15 mouse cellular contexts compared by ENCODE assay signal in the genomic region with DNA sequence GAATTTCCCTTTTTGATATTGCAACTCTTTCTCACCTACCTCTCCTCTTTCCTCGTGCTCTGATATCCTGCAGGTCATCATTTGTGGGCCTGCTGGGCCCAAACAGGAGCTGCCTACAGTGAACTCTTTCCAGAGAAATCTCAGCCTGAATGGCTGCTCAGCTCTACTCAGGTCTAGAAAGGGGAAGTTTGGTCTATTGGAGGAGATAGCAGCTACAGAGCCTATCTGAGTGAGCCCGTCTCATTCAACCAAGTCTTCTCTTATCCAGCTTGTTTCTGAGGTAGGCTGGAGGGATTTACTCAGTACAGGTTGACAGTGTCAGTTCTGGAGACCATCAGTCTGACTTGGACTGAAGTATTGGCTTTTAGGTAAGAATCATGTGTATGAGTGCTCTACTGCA.
"Had no signal": no experiment of that assay in that cellular context is flagged by ENCODE, and none has a peak within 500 bp of the region (broad histone marks: within the 10 kb centered on the region; RNA-seq: fewer than 3 reads in every experiment).

No protein-coding gene starts in this region.

- H3K4me1 ChIP-seq: liver, embryonic 15.5 days; stomach, embryonic 15.5 days had no signal

- DNase-seq: lung, adult 18-20 months; lung, embryonic 14.5 days; lung, postnatal 10 days; lung, postnatal 4 days; right cerebral cortex, postnatal 14 days; thymus, adult 2 months; thymus, postnatal 25 days; thymus, postnatal 4 days had no signal

- H3K4me2 ChIP-seq: liver, embryonic 15.5 days; lung, embryonic 14.5 days; midbrain, embryonic 12.5 days; midbrain, embryonic 15.5 days; neural tube, embryonic 12.5 days; stomach, embryonic 15.5 days had no signal

- H3K27me3 ChIP-seq: liver, embryonic 15.5 days; megakaryocyte, embryonic 14.5 days; midbrain, embryonic 12.5 days; midbrain, embryonic 15.5 days; neural tube, embryonic 12.5 days; stomach, embryonic 15.5 days had no signal

- H3K9me3 ChIP-seq: liver, embryonic 15.5 days; midbrain, embryonic 15.5 days; stomach, embryonic 15.5 days had no signal

- H3K27ac ChIP-seq: liver, embryonic 15.5 days; midbrain, embryonic 12.5 days; midbrain, embryonic 15.5 days; neural tube, embryonic 12.5 days; stomach, embryonic 15.5 days; stomach, postnatal 0 days had no signal

- ATAC-seq: midbrain, embryonic 15.5 days had no signal

- H3K36me3 ChIP-seq: liver, embryonic 15.5 days; midbrain, embryonic 12.5 days; midbrain, embryonic 15.5 days; neural tube, embryonic 12.5 days; stomach, embryonic 15.5 days had no signal

- H3K9ac ChIP-seq: liver, embryonic 15.5 days; lung, embryonic 14.5 days; midbrain, embryonic 12.5 days; midbrain, embryonic 15.5 days; neural tube, embryonic 12.5 days; stomach, embryonic 15.5 days had no signal

- H3K4me3 ChIP-seq: liver, embryonic 15.5 days; megakaryocyte, embryonic 14.5 days; midbrain, embryonic 12.5 days; midbrain, embryonic 15.5 days; neural tube, embryonic 12.5 days; stomach, embryonic 15.5 days had no signal
